Mouse (Mus musculus) neutrophil, adult 5-6 weeks (primary cell): ENCODE measurements around the gene Dnhd1. TPM values are rescaled to one million over a fixed set of nuclear protein-coding genes. Genes with fewer than 3 reads are reported as not detected.

Source experiments
- ATAC-seq: fragments of 151-379, 151-347 bp; 2 replicates; pipeline ENCODE4 v1.8.0; 2017; ENCODE audit warnings: mild to moderate bottlenecking, moderate TSS enrichment; ENCODE audit not compliant: insufficient number of reproducible peaks, poor library complexity, low FRiP score, severe bottlenecking; ENCODE audit errors: extremely low read depth
- total RNA-seq: library from RNA; stranded (forward); fragments of 200-1000 nt; gene quantifications from 2 replicates; pipeline ENCODE4 v1.2.3, GENCODE M21; 2017

The Dnhd1 gene
- total RNA-seq: 9.4 and 11.7 TPM in 2 replicates

DNA sequence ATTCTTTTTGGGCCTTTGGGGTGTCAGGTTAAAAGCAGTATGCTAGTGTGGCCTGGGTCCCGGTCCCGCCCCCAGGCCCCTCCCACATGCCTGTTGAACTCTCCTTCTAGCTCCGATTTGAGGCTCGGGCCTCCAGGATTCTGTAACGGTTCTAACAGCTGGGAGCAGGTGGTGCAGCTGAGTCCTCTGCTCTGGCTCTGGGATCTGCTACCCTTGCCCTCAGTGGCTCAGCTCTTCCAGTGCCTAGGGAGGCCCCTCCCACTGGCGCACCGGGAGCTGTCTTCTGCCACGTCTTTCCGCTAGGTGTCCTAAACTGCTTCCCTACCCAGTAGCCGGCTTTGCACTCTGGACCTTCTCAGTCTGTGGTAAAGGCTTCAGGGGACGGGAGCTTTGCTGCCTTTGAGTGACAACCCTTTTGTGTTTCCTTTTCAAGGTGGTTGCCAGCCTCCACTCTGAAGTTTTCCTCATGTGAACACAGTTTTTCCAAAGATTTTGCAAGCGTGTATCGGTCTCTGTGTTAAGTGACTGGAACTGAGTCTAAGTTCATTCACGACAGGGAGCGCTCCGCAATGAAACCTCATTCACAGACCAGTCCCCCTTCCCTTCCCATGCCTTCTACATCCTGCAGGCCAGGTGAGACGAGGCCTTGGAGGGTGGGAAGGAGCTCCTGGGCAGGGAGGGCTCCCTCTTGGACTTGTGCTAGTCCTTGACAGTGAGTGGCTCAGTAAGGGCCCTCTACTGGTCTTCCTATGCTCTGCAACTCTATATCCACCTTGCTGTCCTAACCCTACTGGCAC is at the start of gene Dnhd1:
Gene Dnhd1 (plus strand): TSS at position 189 of the 797 bp plus-strand sequence.
- peak; percentile 88 for ATAC-seq

- peak; percentile 66; the same call in 1 of the 2 replicates for ATAC-seq
Measured at GRCm38 (mm10) chr7:105602860-105603623, 47.6 kb upstream of the Dnhd1 start.

DNA sequence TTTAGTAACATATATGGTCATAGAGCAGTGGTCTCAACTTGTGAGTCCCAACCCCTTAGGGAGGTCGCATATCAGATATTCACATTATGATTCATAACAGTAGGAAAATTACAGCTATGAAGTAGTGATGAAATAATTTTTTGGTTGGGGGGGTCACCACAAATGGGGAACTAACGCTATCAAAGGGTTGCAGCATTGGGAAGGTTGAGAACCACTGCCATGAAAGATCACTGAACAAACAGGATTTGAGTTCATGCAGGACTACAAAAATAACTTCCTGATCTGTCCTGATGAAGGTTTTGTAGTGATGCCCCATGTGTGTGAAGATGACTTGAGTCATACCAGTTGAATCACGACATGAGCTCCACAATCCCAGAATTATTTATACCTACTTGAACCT is 42.2 kb upstream of the Dnhd1 start:
- no peak for ATAC-seq

DNA sequence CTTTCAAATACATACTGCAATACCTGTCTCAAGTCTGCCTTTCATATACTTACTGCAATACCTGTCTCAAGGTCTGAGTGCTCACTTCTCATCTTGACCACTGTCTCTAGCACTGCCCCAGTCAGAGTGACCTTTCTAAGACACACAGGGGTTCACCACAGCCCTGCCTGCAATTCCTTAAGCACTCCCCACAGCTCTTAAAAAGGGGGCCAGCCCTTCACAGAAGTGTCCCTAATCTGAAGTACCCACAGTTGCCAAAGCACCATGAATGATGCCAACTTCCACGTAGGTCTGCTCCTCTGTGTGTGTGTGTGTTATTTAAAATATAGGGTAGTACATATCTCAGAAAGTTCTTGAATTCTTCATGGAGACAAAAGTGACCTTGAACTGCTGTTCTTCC is 38.9 kb upstream of the Dnhd1 start:
- no peak for ATAC-seq

- ATAC-seq: no peak
Measured at GRCm38 (mm10) chr7:105614400-105614799, 36.2 kb upstream of the Dnhd1 start.

GRCm38 (mm10) chr7:105615720-105616119 is 34.9 kb upstream of the Dnhd1 start:
- ATAC-seq: no peak

DNA sequence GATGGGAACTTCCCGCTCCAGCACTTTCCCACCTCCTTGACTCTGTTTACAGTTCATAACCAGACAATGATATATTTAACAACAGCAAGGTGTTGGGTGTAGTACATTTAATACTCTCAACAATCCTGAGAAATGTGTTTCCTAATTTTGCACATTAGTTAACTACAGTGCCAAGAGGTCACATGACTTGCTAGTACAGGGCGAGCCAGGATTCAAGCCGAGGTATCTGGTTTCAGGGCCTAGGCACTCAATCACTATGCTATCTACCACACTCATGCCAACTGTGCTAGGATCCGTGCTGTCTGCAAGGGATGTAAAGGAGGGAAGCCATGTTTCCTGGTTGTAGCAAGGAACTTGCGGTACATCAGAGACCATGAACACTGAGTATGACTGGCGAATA is 34.1 kb upstream of the Dnhd1 start:
- ATAC-seq: no peak

DNA sequence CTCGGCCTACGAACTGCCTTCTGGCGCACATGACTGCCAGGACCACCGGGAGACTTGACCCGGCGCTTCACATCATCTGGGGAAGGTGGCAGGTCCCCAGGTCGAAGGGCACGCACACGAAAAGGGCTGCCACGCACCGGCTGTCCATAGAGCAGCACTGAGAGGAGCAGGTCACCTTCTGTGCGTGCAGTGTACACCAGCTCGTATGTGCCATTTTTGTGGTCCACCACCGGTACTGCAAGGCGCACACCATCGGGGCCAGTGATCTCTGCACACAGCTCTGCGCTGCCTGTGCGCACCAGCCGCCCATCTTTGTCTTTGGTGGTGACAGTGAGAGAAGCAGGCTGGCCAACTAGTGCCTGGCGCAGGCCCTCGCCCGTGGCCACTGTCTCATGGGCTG is 32.8 kb upstream of the Dnhd1 start:
- no peak for ATAC-seq

DNA sequence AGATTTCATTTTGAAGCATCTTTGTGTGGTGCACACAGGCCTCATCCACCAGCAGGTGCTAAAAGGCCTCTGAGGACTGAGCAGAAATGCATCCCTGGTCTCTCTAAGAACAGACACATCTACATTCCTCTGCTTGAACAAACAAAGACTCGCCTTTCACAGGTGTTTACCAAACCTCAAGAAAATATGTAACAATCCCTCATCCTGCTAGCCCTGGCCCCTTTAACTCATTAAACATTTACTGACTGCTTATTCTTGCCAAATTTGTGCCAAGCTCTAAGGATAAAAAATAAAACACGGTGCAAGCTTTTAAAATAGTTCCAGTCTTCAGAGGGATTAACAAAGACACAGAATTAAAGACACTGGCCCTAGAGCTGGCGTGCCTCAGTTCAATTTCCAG is 30.9 kb upstream of the Dnhd1 start:
- ATAC-seq: no peak

DNA sequence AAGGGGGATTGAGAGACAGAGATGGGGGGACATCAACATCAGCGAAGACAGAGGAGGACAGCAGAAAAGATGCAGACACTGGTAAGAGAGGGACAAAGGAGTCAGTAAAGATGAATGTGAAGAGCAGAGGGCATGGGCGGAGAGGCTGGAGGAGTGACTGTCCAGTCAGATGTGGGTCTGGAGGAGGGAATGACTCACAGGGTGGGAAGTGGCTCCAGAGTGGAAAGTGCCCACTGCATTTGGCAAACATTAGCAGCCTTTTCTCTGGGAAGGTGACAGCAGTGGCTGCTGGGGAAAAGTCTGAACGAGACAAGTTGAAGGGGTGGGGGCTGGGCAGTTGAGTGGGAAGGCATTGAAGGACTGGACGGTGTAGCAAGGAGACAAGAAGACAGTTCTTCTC is 29.6 kb upstream of the Dnhd1 start:
- no peak for ATAC-seq

DNA sequence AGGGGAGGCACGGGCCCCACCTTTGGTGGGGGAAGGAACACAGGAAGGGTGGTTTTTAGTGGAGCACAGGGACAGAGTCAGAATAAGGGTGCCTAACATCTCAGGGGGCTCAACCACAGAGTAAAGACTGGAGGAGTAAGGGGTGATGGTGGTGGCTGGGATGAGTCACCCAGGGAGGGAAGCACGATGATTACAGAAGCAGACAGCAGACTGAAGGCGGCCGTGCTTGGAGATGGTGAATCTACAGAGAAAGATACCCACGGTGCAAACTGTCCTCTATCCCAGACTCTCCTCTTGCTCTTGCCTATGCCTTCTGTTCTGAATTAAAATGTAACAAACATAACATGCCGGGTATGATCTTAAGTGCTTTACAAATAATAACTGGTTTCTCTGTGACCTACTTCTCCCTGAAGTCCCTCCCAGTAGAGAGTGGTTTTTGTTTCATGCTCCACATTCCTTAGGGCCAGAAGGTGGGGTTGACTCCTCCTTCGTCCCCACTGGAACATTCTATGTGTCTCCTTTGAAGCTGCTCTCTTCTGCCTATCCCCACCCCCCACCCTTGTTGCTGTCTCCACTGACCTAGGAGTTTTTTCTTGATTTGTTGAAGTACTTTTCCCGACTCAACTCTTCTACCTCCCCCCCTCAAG is 28.9 kb upstream of the Dnhd1 start:
- ATAC-seq: no peak

DNA sequence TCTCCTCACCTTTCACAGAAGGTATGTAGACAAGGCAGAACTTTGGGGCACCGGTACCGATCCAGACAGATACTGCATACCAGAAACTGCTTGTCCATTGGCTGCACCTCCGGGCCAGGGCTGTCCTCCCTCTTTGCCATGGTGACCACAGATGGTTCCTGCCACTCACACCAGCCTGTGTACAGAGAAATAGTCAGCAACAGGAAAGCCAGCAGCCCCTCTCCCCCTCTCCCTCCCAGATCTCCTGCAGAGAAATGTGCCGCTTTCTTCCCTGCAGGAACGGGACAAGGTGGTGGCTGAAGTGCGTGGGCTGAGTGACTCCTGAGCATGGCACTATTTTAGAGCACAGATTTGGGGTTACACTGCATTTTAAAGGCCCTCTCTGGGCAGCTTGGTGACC is 25.2 kb upstream of the Dnhd1 start:
- ATAC-seq: no peak

DNA sequence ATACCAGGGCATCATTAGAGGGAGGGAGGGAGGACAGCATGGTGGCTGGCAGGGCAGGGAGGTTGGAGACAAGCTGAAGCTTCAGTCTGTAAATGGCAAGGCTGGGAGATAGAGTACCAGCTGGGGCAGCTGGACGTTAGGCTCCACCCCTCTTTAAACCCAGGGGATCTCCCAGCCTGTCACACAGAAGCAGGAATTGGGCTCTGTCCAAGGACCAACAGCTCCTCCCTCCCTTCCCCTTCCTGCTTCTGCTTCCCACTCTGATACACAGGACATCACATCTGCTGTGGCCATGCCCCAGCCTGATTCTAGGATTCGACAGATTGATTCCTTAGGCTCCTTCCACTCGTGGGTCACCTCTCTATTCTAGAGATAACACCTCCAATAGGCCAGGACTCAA is 22.0 kb upstream of the Dnhd1 start:
- no peak for ATAC-seq

GRCm38 (mm10) chr7:105632551-105632972 is 18.1 kb upstream of the Dnhd1 start:
- ATAC-seq: no peak

- ATAC-seq: peak; percentile 69
Measured at GRCm38 (mm10) chr7:105633127-105633800, 17.4 kb upstream of the Dnhd1 start, which contains the start of gene Trim3. Gene Trim3 (minus strand): TSS chr7:105633571.

DNA sequence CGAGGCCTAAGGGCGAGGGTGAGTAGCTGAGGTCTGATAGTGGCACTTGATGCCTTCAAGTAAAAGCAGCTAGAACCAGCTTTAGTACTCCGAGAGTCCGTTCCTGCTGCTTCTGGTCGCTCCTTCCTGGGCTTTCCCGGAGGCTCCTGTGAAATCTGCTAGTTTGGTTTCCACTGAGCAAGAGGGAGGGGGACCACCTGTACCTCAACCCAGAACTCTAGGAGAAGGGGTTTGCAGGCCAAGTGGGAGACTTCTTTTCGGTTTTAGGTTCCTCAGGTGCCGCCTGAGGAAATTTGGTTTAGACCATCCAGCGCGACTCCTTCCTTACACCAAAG is 16.9 kb upstream of the Dnhd1 start:
- ATAC-seq: no peak

- ATAC-seq: no peak
Measured at GRCm38 (mm10) chr7:105634272-105634920, 16.2 kb upstream of the Dnhd1 start.

DNA sequence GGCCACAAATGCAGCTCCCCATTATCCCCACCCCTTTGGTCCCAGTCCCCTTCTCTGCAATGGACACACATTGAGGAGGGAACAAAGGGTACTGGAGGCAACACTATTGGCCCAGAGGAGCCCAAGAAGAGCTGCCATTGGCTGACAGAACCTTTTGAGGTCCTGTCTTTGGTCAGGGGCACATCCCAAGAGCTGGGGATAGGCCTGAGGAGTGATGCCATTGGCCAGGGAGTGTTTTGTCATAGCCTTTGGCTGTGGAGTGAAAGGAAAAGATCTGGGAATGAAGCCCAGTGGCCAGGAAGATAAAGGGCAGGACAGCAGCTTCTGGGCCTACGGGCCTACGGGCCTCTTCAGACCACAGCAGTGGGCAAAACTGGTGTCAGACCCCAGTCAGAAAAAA is 14.9 kb upstream of the Dnhd1 start:
- no peak for ATAC-seq

- no peak for ATAC-seq
Measured at GRCm38 (mm10) chr7:105638776-105639175, 11.9 kb upstream of the Dnhd1 start.
